Mouse (Mus musculus) monocyte, adult 2 months (primary cell): ENCODE data around the gene Cfap161.
A peak's percentile ranks its signal among the peaks of the same experiment; 100 is the strongest.

ENCODE experiments used
- DNase-seq, 2 experiments: peaks; one replicate each; pipeline ENCODE4 v3.0.0; 2022; ENCODE audit warnings: low spot score in 2 of 2, low read depth in 1 of 2

Gene Cfap161

DNA sequence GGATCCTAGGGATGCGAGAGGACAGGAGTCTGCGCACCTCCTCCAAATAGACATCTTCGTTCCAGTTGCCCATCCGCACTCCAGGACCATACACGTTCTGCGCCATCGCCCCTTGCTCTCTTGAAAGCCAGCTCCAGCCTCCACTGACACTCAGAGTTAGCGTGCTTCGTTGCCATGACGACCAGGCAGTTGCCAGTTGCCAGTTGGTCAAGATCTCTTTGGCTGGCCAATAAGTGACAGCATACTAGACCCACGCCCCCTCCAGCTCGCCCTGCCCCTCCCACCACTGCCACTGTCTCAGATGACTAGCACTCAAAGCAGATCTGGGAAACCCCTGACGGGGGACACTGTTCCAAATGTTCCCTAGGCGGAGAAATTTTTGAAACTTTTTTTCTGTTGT lies at the start of gene Cfap161:
Gene Cfap161, minus strand, starts transcription at position 176 of the 400 bp plus-strand sequence.
- no peak for DNase-seq

DNA sequence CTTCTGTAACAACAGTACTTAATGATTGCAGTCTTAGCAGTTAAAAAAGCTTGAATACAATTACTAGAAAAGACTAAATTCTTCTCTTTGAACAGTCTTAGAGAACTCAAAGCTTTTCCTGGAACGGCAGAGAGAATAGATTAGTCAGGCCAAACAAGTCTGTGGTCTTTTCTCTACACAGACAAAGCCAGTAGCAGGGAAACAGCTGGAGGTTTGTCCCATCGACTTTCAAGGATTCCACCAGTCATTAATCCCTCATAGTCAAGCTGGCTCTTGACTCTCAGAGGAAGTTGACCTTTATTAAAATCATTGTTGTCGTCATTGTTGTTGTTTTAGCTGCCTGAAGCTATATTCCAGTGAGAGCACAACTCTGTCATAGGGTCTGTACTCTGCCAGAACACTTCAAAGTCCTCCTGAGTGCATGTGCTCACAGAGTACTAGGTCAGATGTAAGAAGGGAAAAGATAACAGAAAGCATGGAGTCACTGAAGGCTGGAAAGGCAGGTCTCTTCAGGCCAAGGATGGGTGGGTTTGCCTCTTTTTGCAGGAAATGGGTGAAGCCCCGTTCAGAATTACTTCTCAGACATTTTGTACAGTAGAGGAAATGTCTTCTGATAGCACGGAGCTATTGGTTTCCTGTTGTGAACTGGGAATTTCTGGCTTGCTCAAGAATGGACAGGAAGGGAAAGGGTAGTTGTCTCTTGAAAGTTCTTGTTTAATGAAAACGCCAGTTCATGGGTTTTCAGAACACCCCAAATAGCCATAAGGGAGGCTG lies 48.0 kb upstream of the Cfap161 start:
- DNase-seq: no peak

DNA sequence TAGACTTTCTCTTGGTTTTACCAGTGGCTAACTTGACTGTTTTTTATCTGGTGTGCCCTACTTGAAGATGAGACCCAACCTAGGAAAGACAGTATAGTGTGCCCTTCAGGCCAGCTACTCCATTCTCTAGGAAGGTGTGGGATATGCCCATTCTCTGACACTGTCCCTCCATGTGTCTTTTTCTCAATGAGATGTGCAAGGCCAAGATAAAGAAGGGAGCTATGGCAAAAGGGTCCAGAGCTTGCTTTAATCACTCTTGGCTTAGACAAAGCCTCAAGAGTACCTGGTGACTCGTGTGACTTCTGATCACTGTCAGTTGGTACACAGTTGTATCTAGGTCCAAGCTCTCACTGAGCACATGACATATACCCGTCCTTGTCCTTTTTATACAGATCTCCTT lies 45.4 kb upstream of the Cfap161 start:
- no peak for DNase-seq

DNA sequence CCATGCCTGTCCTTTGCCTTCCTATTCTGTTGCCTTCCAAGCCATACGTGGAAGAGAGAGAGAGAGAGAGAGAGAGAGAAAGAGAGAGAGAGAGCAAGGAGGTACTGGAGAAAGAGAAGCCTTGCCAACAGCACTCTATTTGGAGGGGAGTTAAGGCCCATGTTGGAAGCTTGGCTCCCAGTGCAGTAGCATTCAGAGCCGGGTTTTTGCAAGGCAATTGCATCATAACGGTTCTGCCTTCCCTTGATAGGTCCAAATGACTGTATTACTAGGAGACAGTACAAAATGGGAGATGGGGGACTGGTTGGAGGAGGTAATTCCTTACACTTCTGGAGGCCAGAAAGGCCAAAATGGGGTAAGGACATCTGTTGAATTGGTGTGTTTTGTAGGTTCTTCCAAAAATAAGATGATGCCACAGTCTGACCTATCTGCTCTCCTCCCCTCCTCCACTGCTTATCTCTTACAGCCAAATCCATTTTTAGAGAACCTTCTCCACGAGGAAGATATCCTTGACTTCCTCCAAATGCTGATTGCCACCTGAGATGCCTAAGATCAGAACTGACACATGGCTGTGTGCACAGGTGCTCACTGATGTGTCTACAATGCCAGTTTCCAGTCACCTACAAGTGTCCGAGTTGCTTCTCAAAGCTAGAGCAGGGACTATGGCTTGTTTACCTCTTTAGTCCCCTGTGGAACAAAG lies 44.0 kb upstream of the Cfap161 start:
- DNase-seq: no peak

DNA sequence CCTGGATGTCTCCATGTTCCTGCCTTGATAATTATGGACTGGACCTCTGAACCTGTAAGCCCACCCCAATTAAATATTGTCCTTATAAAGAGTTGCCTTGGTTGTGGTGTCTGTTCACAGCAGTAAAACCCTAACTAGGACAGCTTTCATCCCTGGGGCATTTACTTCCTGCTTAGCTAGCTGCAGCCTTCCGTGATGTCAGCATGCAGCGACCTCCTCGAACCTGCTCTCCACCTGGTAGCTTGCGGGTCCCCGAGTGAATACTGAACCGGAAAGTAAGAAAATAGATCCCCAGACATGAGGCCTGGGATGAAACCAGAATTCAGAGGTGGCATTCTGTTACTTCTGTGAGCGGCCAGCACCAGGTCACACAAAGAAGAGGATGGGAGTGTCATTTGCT lies 34.7 kb upstream of the Cfap161 start:
- DNase-seq: no peak

DNA sequence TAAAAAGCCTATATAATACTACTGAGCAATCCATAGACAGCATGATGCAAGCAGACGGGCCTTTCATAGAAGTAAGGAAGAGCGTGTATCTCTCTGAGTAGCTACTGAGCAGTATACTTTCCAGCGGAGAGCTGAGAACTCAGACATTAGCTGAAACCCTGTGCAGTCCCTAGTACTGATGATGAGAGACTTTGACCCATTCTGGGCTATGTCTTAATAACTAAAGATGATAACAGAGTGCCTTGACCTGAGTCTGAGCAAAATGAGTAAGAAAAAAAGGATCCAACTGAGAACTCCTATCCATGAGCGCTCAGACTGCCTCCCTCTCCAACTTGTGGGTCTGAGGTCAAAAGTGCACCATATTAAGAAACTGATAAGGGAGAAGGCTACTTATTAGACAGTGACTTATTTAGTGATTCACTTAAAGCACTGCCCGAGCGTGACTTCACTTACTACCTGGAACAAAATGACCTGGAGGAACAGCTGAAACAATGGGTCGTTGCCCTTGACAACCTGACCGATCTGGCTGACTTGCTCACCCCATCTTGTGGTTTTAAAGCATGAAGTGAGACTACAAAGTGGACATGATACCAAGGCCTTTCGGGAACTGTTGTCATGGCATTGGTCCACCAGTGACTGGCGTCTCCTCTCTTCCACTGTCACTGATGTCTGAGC lies 32.9 kb upstream of the Cfap161 start:
- no peak for DNase-seq

DNA sequence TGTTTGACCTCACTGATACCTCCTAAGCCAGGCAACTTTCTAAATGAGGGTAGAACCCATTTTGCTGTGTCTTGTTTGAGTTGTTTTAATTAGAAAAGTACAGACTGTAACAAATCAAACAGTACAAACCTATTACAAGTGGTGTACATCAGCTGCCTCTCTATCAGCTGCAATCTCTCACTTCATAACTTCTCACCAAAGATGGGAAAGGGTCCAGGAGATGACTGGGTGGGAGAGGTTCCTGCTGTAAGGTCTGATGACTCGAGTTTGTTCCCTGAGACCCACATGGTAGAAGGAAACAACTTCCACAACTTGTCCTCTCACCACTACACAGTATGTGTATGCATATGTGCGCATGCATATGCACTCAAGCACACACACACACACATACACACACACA lies 32.1 kb upstream of the Cfap161 start:
- DNase-seq: no peak

DNA sequence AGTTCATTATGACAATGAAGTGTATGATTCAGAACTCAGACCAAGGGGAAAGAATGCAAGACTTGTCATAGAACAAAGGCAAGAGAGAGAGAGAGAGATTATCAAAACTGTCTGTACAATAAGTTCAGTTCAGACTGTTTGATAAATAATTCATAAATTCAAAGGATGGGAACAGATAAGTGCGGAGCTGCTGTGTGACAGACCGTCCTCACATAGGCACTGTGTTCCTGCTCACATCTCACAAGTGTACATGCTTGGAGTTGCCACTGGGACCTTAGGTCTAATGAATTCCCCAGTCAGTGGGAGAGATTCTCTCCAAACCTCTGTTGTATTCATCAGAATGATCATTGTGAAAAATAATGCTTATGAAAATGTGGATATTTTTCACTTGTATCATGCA lies 27.3 kb upstream of the Cfap161 start:
- DNase-seq: no peak

DNA sequence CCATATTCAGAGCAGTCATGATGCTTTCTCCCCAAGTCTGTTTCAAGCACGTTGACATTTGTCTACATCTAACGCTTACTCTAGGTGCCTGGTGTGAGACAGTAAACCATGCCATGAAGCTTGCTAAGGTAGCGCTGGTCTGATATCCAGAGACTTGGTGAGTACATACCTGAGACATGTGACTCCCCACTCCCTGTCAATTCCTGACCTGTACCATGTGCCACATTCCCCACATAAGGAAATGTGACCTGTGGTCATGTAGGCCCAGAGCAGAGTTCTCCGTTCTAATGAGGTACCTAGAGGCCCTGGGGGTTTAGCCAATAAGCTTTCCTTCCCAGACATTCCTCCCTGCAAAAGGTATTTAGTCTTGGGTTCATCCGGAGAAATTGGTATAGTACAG lies 22.2 kb upstream of the Cfap161 start:
- DNase-seq: no peak

DNA sequence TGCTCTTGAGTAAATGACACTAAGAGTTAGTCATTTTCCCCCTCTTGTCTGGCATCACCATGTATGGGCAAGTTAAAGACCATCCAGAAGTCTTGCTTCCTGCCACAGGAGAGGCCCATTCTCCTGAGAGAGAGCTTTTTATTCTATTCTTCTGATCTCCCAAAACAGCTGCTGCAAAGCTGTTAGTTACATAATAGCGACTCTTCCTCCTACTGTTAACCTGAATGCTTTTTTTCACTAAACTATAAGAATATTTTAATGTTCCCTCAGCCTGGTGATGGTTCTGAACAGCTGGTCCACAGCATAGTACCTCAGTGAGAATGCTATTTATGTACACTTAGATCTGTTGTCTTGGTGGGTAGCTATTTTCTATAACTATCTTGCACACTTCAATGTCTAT lies 21.0 kb upstream of the Cfap161 start:
- no peak for DNase-seq

DNA sequence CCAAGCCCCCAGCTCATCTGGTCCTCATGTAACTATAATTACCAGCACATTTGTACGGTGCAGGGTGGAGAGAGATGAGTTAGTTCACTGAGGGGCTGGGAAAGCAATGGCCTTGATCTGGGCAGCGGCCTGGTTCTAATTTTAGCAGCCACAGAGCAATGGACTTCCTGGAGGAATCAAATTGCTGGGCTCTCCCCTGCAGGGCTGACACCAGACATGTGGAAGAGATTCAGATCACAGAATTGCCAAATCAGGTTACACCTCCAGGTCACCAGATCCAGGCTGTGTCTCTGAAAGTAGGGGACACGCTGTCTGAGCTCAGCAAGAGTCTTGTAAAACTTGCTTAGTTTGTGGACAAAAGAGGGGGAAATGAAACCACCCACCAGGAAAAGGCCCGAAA lies 19.3 kb upstream of the Cfap161 start:
- no peak for DNase-seq

DNA sequence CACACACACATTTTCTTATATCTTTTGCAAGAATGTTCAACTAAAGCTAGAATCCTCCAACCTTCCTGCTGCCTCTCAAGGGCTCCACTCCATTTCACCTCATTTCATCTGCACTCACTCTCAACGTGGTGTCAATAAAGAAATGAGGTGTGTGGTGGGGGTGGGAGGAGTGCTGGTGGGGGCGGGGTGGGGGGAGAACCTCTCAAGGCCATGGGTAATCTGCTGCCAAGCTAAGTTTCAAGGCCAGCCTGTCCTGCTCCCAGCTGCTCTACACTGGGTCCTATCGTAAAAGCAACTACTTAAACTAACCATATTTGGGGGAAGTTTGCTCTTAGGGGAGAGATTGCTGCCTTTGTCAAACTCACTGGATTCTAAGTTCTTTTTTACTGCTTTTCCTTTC lies 18.8 kb upstream of the Cfap161 start:
- no peak for DNase-seq

DNA sequence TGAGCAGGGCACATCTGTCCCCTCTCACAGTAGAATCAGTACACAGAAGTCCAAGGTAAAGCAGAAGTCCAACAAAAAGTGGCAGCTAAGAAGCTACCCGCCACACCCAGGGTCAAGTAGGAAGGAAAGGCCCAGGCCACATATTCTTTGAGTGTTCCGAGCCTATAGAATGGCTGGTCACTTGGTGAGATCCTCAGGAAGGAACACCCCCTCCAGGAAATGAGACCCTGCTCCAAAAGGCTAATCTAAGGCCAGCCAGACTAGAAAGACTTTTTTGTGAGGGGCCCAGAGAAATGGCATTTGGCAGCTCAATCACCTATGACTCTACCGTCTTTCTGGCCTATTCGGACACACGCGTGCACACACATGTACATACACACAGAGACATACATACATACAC lies 18.3 kb upstream of the Cfap161 start:
- no peak for DNase-seq

DNA sequence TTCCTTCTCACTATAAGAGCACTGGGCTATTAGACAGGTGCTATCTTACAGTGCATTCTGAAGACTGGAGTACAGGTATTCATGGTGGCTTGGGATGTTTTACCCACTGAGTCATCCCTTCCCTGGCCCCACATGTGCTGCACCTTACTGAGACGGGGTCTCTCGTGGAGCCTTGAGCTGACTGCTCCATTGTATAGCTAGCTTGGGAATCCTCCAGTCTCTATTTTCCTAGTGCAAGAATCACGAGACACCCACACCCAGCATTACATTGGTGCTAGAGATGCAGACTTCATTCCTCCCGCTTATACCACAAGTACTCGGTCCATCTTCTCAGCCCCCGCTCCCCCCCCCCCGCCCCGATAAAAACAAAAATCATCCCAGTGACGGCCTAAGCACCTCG lies 17.9 kb upstream of the Cfap161 start:
- DNase-seq: no peak

DNA sequence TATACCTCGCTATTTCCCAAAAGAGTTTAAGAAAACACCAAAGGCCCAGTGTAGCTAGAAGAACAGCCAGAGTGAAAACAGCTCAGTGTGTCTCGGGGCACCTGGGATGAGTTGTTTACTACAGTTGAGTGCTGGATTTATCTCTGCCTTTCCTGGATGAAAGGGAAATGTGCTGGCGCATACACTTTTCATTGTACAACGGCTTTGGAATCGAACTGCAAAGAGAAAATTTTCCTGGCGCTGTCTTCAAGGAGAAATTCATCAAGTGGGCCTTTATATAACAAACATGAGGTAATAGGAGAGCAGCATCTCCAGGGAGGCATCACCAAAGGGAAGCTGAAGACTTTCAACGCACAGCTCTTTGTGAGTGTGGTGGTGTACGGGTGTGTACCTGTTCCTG lies 17.2 kb upstream of the Cfap161 start:
- DNase-seq: no peak

DNA sequence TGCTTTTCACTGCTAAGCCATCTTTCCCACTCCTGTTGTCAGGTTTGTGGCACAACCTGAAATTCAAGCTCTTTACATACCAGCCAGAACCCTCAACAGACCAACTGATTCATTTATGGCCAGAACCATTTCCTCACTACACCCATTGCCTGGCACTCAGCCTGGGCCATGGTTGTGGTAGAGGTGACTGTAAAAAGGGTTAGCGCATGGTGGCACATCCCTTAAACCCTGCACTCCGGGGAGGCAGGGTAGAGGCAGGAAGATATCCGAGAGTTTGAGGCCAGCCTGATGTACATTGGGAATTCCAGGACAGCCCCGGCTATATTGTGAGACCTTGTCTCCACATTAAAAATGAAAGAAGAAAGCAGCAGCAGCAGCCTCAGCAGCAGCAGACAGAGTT lies 16.8 kb upstream of the Cfap161 start:
- DNase-seq: no peak

DNA sequence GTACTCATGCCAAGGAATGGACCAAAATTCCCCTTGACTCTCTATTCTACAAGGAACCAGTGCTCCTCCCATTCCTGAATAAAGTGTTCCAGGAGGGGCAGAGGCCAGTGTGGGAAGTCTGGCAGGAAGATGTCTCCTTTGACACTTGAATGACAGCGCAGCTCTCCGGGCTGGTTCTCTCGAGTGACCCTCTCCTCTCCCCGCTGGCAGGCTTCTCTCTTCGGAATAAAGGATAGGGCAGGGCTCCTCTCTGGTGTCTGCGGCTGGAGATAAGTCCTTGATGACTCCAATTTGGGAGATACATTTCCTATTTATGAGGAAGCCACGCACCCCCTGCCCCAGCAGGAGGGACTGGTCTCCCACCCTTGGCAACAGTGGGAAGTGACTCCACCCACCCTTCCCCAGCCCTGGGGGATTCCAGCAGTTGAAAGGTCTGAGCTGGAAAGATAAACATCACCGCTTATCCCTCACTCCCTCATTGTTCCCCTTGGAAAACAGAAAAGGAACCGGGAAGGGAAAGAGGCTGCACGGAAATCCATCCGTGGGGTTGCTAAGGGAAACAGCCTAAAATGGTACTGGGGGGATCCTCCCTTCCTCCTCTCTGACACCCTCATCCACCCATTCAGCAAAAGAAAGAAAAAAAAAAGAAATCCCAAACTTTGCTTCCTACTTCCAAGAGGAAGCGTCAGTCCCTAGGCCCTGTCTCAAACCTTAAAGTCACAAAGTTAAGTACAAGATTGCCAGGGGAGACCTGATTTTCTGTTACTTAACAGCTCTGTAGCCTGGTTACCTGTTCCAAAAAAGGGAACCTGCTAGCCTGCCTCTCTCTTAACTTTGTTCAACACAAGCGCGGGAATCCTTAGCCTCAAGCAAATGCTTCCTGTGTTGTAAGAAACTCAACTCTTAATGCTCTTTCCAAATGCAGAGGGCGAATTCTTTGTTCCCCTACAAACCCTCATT lies 15.7 kb upstream of the Cfap161 start:
- no peak for DNase-seq

DNA sequence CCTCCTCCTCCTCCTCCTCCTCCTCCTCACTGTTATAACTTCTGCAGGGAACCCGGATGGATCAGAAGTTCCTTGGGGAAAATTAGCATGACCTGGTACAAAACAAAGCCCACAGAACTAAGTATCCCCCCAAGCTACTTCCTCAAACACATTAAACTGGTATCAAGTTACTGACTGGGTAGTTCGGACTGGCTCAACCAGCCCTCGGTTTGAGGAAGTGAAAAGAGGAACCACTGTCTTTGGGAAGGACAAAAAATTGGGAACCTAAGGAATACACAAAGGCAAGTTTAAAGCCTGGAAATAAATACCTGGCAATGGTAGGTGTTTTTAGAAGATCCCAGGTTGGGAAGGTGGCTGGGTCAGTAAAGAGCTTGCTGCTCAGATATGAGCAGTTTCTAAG lies 15.0 kb upstream of the Cfap161 start:
- peak in 1 of 2 experiments; percentile 10 for DNase-seq

DNA sequence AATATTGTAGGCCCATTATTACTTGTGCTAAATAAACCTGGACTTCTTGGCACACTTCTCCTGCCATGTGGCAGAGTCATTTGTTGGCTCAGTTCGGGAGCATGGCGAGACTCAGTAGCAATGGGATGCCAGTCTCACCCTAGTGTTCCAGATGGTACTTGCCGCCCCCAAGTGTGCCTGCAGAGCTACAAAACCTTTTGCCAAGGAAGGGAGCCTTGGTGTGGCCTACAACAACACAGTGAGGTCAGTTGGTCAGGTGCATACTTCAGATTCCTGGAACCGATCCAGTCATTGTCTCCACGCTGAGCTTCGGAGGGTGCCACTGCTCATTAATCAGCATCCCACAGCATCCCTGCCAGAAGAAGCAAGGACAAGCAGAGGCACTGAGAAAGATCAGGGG lies 14.4 kb upstream of the Cfap161 start:
- DNase-seq: no peak

DNA sequence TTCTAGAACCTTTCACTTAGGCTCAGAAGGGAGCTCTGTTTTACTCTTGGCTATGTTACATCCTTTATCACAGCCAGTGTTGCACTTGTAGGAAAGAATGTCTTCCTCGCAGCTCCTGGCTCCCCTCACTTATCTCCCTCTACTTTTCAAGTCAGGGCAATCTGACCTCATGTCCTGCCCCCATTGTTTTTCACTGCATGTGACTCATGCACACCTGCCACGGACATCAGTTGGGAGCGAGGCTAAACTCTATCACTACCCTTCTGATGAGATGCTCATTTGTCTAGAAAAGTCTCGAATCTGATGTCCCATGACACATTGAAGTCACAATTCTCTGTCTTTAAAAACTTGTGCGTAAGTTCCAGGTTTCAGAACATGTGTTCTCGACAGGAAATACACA lies 12.3 kb upstream of the Cfap161 start:
- DNase-seq: no peak

DNA sequence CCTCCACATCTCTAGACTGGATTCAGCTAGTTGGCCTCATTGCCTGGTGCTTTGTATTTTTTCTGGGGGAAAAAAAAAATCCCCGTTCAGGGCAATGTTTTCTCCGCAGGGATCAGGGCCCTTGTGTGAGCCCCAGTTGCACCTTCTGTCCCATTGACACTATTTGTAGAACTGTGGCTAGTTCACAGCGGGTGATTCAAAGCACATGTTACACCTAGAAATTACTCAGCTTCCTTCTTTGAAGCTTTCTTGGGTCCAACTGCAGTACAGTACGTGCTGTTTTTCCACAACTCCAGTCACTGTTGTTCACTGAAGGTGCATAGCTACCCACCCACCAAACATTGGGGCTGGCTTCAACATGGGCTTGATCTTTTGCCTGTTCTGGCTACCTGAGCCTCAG lies 9.1 kb upstream of the Cfap161 start:
- no peak for DNase-seq
